Mouse (Mus musculus) lung, postnatal 0 days (tissue): ENCODE data around the gene Npw. TPM values are rescaled to one million over a fixed set of nuclear protein-coding genes. Genes with fewer than 3 reads are reported as not detected.

Experiments used
- ATAC-seq: fragments of 200-750 bp; cut with Nextera tagmentation; 2 replicates; pipeline ENCODE4 v1.8.0; 2017; ENCODE audit warnings: moderate library complexity
- DNase-seq: peaks from one replicate; pipeline ENCODE4 v3.0.0-alpha.2; 2016; ENCODE audit warnings: low spot score
- H3K27ac ChIP-seq: fragments of 300-500 bp; sonication (generic); 2 replicates; pipeline ENCODE4 v1.5.1; 2014; ENCODE audit warnings: antibody characterized with exemption, mild to moderate bottlenecking, low read length, mixed read lengths
- H3K27me3 ChIP-seq: fragments of 300-500 bp; sonication (generic); replicated peaks from 2 replicates; pipeline ENCODE4 v1.6.1; 2014; ENCODE audit warnings: low read length, mixed read lengths; ENCODE audit not compliant: insufficient read depth
- H3K36me3 ChIP-seq: fragments of 300-500 bp; sonication (generic); 2 replicates; pipeline ENCODE4 v1.6.1; 2014; ENCODE audit warnings: low read length, mixed read lengths; ENCODE audit not compliant: insufficient read depth
- H3K4me1 ChIP-seq: fragments of 300-500 bp; sonication (generic); 2 replicates; pipeline ENCODE4 v1.6.1; 2014; ENCODE audit warnings: antibody characterized with exemption, low read depth, low read length, mixed read lengths; ENCODE audit not compliant: insufficient read depth
- H3K4me2 ChIP-seq: fragments of 300-500 bp; sonication (generic); replicated peaks from 2 replicates; pipeline ENCODE4 v1.6.1; 2014; ENCODE audit warnings: low read depth, mild to moderate bottlenecking, low read length, moderate library complexity, mixed read lengths
- H3K4me3 ChIP-seq: fragments of 300-500 bp; sonication (generic); 2 replicates; pipeline ENCODE4 v1.5.1; 2014; ENCODE audit warnings: low read depth, low read length
- H3K9ac ChIP-seq: fragments of 300-500 bp; sonication (generic); replicated peaks from 2 replicates; pipeline ENCODE4 v1.6.1; 2014; ENCODE audit warnings: low read depth, mild to moderate bottlenecking
- H3K9me3 ChIP-seq: fragments of 300-500 bp; sonication (generic); 2 replicates; pipeline ENCODE4 v1.6.1; 2016; ENCODE audit warnings: low read length, mixed read lengths
- CTCF ChIP-seq: IDR thresholded peaks from 2 replicates; pipeline ENCODE4 v1.5.1; 2016; ENCODE audit warnings: antibody characterized with exemption, mild to moderate bottlenecking
- EP300 ChIP-seq: IDR thresholded peaks from 2 replicates; pipeline ENCODE4 v1.6.1; 2016; ENCODE audit warnings: antibody characterized with exemption, mild to moderate bottlenecking, control low read depth
- WGBS: fragments of 180-500 bp; shearing (Covaris S2); extraction: QIAGEN DNeasy Blood & Tissue Kit; methylation state at CpG from one replicate; pipeline ENCODE4 v1.1.7; 2014; 5-methylcytosine and 5-hydroxymethylcytosine counted together
- polyA plus RNA-seq: library from polyadenylated mRNA; unstranded; fragments of >200 nt; fragmentation: Nextera tagmentation; extraction: Ambion mirVana; gene quantifications from 2 replicates; pipeline ENCODE4 v1.2.1, GENCODE M21; 2015

Npw gene
- polyA plus RNA-seq, 1 experiment from 2014 or later, result 10.3 TPM

DNA sequence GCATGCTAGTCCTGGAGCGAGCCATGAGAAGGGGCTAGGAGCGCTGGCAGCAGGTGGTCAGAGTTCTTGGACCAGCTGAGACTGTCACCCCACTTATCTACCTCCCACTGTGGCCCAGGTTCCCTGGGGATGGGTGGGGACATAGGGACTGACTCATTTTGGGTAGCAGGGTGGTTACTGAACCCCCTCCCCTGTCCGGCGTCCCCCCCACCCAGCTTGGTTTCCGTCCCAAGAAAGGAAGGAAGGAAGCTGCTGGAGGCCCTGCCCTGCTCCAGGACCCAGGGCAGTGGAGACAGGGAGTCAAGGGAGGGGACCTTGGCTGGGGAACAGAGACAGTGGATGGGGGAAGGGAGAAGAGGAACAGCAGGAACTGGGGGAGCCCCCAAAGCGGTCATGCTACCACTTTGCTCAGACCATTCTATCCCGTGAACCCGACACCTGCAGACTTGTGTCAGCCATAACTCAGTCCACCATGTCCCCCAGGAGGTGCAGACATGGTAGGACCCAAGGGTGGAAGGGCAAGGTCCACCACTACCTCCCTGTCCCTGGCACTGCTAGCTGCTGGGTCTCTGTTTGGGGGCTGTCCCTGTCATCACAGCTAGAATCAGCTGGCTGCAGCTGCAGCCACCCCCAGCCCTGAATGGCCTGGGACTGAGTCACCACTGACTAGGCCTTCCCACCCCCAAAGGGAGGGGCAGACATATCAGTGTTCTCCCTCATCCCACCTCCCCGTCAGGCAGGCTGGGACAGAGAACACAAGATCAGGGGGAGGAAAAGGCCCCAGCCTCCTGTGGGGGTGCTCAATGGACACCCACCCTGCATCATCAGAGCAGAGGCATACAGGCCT, 13.2 kb downstream of the Npw start:
- WGBS, result 51% methylated on average over 9 of the region's 9 CpGs
- H3K4me3 ChIP-seq, result peak overlapping the region; percentile 30
- ATAC-seq (peak; percentile 72), DNase-seq (peak; percentile 70)
- TF ChIP-seq CTCF (no peak), EP300 (peak; percentile 86)
- H3K9me3 ChIP-seq, result no peaks in the 10 kb centered on the region
- H3K4me1 ChIP-seq, result peaks cover 24% of the 10 kb centered on the region
- peaks cover 20% of the 10 kb centered on the region for H3K36me3 ChIP-seq
- peak overlapping the region; percentile 46 for H3K4me2 ChIP-seq
- H3K27me3 ChIP-seq, result no peaks in the 10 kb centered on the region
- peak overlapping the region; percentile 34; the same call in 1 of the 2 replicates for H3K9ac ChIP-seq
- peak overlapping the region; percentile 92 for H3K27ac ChIP-seq

GRCm38 (mm10) chr17:24644030-24644715, 14.1 kb downstream of the Npw start:
- Histone ChIP-seq H3K27me3 (no peaks in the 10 kb centered on the region), H3K4me2 (peak overlapping the region; percentile 46), H3K27ac (peak overlapping the region; percentile 92), H3K36me3 (peaks cover 28% of the 10 kb centered on the region), H3K9ac (peak overlapping the region; percentile 34), H3K4me3 (peak overlapping the region; percentile 30), H3K9me3 (no peaks in the 10 kb centered on the region), H3K4me1 (peaks cover 25% of the 10 kb centered on the region)
- 14% methylated on average over 7 of the region's 7 CpGs for WGBS
- ATAC-seq (peak; percentile 44), DNase-seq (peak; percentile 64)
- TF ChIP-seq CTCF, result no peak
- 0 out of 2 replicates have a peak, but pooled peaks have one; percentile 8 for TF ChIP-seq EP300

GRCm38 (mm10) chr17:24642791-24643343, 15.4 kb downstream of the Npw start:
- no peak overlapping the region for H3K9ac ChIP-seq
- peak overlapping the region; percentile 2; the same call in 1 of the 2 replicates for H3K4me3 ChIP-seq
- DNase-seq, result no peak
- H3K4me2 ChIP-seq, result peak overlapping the region; percentile 46
- no peak for ATAC-seq
- no peaks in the 10 kb centered on the region for H3K9me3 ChIP-seq
- no peaks in the 10 kb centered on the region for H3K27me3 ChIP-seq
- no peak overlapping the region; the same call in 1 of the 2 replicates for H3K27ac ChIP-seq
- peaks cover 20% of the 10 kb centered on the region for H3K4me1 ChIP-seq
- no peak for TF ChIP-seq CTCF
- TF ChIP-seq EP300, result no peak
- WGBS, result 69% methylated on average over 6 of the region's 6 CpGs
- H3K36me3 ChIP-seq, result peaks cover 30% of the 10 kb centered on the region

- ATAC-seq (no peak), DNase-seq (no peak)
- H3K9ac ChIP-seq, result no peak overlapping the region
- H3K4me3 ChIP-seq, result no peak overlapping the region
- no peaks in the 10 kb centered on the region for H3K27me3 ChIP-seq
- H3K4me2 ChIP-seq, result 0 out of 2 replicates have a peak overlapping the region, but pooled peaks have one; percentile 46
- 90% methylated on average over 14 of the region's 14 CpGs for WGBS
- peaks cover 27% of the 10 kb centered on the region for H3K36me3 ChIP-seq
- H3K9me3 ChIP-seq, result no peaks in the 10 kb centered on the region
- H3K4me1 ChIP-seq, result peaks cover 25% of the 10 kb centered on the region
- TF ChIP-seq EP300, result no peak
- TF ChIP-seq CTCF, result no peak
- no peak overlapping the region for H3K27ac ChIP-seq
Measured at GRCm38 (mm10) chr17:24641944-24642343, 16.3 kb downstream of the Npw start.

DNA sequence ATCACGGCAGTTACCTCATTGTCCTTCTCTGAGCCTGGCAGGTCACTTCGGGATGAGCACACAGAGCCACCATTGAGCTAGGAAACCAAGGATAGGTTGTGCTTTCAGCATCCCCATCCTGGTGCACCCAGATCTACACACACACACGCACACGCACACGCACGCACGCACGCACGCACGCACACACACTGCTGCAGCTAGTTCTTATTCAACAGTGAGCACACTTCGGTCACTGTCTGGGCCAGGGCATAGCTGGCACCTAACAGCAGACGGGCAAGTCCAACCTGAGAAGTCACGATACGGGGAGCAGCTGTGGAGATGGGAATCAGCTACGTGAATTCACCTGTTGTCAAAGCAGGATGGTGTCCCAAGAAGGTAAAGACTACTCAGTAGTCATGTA, 17.7 kb downstream of the Npw start:
- peaks cover 22% of the 10 kb centered on the region for H3K36me3 ChIP-seq
- no peak overlapping the region for H3K9ac ChIP-seq
- H3K9me3 ChIP-seq, result no peaks in the 10 kb centered on the region
- no peak for ATAC-seq
- peaks cover 34% of the 10 kb centered on the region for H3K4me1 ChIP-seq
- H3K4me2 ChIP-seq, result no peak overlapping the region
- no peak overlapping the region for H3K4me3 ChIP-seq
- TF ChIP-seq EP300 (no peak), CTCF (no peak)
- H3K27ac ChIP-seq, result 0 out of 2 replicates have a peak overlapping the region, but pooled peaks have one; percentile 26
- no peak for DNase-seq
- H3K27me3 ChIP-seq, result no peaks in the 10 kb centered on the region
- 97% methylated on average over 15 of the region's 15 CpGs for WGBS

- Histone ChIP-seq H3K4me3 (no peak overlapping the region), H3K4me1 (peaks cover 39% of the 10 kb centered on the region), H3K9ac (no peak overlapping the region), H3K9me3 (no peaks in the 10 kb centered on the region), H3K4me2 (no peak overlapping the region), H3K27ac (peak overlapping the region; percentile 85), H3K36me3 (peaks cover 22% of the 10 kb centered on the region), H3K27me3 (no peaks in the 10 kb centered on the region)
- no peak for ATAC-seq
- DNase-seq, result no peak
- TF ChIP-seq EP300 (no peak), CTCF (no peak)
- WGBS, result 88% methylated on average over 7 of the region's 7 CpGs
Measured at GRCm38 (mm10) chr17:24640119-24640518, 18.1 kb downstream of the Npw start.
